Mouse (Mus musculus) retina, postnatal 1 day (tissue): Measurements from ENCODE around the gene Olfr71.

Experiments
- DNase-seq: peaks from one replicate; pipeline ENCODE4 v3.0.0-alpha.2; 2012

The Olfr71 gene

GRCm38 (mm10) chr4:43655656-43656338, 54.3 kb downstream of the Olfr71 start:
- DNase-seq = no peak
